Comparison of ENCODE assay signal across 20 mouse cellular contexts in the genomic region with DNA sequence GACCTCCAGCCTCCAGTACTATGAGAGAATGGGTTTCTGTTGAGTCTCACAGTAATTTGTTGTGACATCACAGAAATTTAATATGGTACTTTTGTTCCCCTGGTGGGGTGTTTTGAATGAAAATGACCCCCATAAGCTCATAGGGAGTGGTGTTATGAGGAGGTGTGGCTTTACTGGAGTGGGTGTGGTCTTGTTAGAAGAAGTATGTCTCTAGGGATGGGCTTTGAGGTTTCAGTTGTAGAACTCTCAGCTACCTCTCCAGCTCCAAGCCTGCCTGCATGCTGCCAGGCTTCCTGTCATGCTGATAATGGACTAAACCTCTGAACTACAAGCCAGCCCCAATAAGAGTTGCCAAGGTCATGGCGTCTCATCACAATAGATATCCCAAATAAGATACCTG. TPM values are rescaled to one million over a fixed set of nuclear protein-coding genes. Genes with fewer than 3 reads are reported as not detected.
"Had no signal": no experiment of that assay in that cellular context is flagged by ENCODE, and none has a peak within 500 bp of the region (broad histone marks: within the 10 kb centered on the region; RNA-seq: fewer than 3 reads in every experiment).

No protein-coding gene starts in this region.

- H3K4me3 ChIP-seq: lung, embryonic 15.5 days; midbrain, embryonic 10.5 days; midbrain, embryonic 12.5 days; myocyte; neural tube, embryonic 13.5 days; neural tube, embryonic 15.5 days had no signal

- DNase-seq: lung, adult 18-20 months; lung, postnatal 14 days; lung, postnatal 4 days; midbrain, embryonic 14.5 days; retina, postnatal 1 day; right cerebral cortex, adult 18-20 months; right cerebral cortex, postnatal 25 days; right cerebral cortex, postnatal 4 days; spleen, adult 18-20 months; thymus, adult 18-20 months; thymus, postnatal 14 days; thymus, postnatal 4 days had no signal

- H3K4me1 ChIP-seq: midbrain, embryonic 12.5 days had no signal

RNA-seq across cellular contexts. Expression of gene Ffar4, which starts 47.2 kb away (rescaled TPM):
- total RNA-seq: megakaryocyte-erythroid progenitor cell, adult 5-6 weeks had no signal
- polyA plus RNA-seq: midbrain, embryonic 10.5 days; midbrain, embryonic 12.5 days; myocyte; neural tube, embryonic 11.5 days; neural tube, embryonic 13.5 days had no signal
